Mouse (Mus musculus) lung, postnatal 0 days (tissue): ENCODE measurements around the gene Tns3.

Source experiments
- CTCF ChIP-seq: IDR thresholded peaks from 2 replicates; pipeline ENCODE4 v1.5.1; 2016; ENCODE audit warnings: antibody characterized with exemption, mild to moderate bottlenecking
- EP300 ChIP-seq: IDR thresholded peaks from 2 replicates; pipeline ENCODE4 v1.6.1; 2016; ENCODE audit warnings: antibody characterized with exemption, mild to moderate bottlenecking, control low read depth

- TF ChIP-seq CTCF (peak; percentile 99), EP300 (no peak)
These were observed 239.8 kb downstream of the Tns3 start for GRCm38 (mm10) chr11:8424342-8425225.
